Mouse (Mus musculus): ENCODE results near the gene Abcb1b. TPM values are rescaled to one million over a fixed set of nuclear protein-coding genes. Genes with fewer than 3 reads are reported as not detected.

The Abcb1b gene
- total and polyA plus RNA-seq, 2 experiments: 0.23 to 1.1 TPM

GRCm38 (mm10) chr5:8893300-8894103 is 95.6 kb downstream of the Abcb1b start, which contains the start of gene Abcb4:
Abcb4 (plus strand) TSS chr5:8893717.
- peak within 1 kb of the TSS; percentile 95 for H3K4me3 ChIP-seq (ENCODE audit: insufficient read depth, low read depth, low read length)
- H3K36me3 ChIP-seq (ENCODE audit: control insufficient read depth, insufficient read depth, low read length): peaks cover 7% of the 10 kb centered on the region
- peak within 1 kb of the TSS; percentile 98 for H3K9ac ChIP-seq (ENCODE audit: low read depth, low read length)
- H3K79me2 ChIP-seq (ENCODE audit: control insufficient read depth, insufficient read depth, low read length): peaks cover 7% of the 10 kb centered on the region; the same call in 1 of the 2 replicates
- peak; percentile 64 for DNase-seq (ENCODE audit: extremely low read depth, low read depth, low spot score)
- peaks cover 10% of the 10 kb centered on the region; the same call in 1 of the 2 replicates for H3K4me1 ChIP-seq (ENCODE audit: control insufficient read depth, insufficient read depth, low read length)
- H3K27ac ChIP-seq (replicated peaks; ENCODE audit: insufficient read depth, low read depth, low read length): peak within 1 kb of the TSS; percentile 99
- no peaks in the 10 kb centered on the region for H3K27me3 ChIP-seq (ENCODE audit: control insufficient read depth, insufficient read depth, low read length)
- WGBS: 1% methylated on average over 65 of the region's 65 CpGs
- TF ChIP-seq POLR2A (IDR thresholded peaks at IDR 0.05; ENCODE audit: extremely low read depth, insufficient read depth, low read length) (peak; percentile 88), CTCF (IDR thresholded peaks at IDR 0.05; ENCODE audit: low read depth, low read length) (peak; percentile 51)

- peak overlapping the region; percentile 98 for H3K9ac ChIP-seq (ENCODE audit: low read depth, low read length)
- 3% methylated on average over 15 of the region's 15 CpGs for WGBS
Observed at GRCm38 (mm10) chr5:8894104-8894425, 96.1 kb downstream of the Abcb1b start.

GRCm38 (mm10) chr5:8894641-8895490 is 96.9 kb downstream of the Abcb1b start:
- H3K4me3 ChIP-seq (ENCODE audit: insufficient read depth, low read depth, low read length): peak overlapping the region; percentile 95
- peak overlapping the region; percentile 99 for H3K27ac ChIP-seq (replicated peaks; ENCODE audit: insufficient read depth, low read depth, low read length)
- peaks cover 12% of the 10 kb centered on the region for H3K36me3 ChIP-seq (ENCODE audit: control insufficient read depth, insufficient read depth, low read length)
- H3K4me1 ChIP-seq (ENCODE audit: control insufficient read depth, insufficient read depth, low read length): peaks cover 14% of the 10 kb centered on the region; the same call in 1 of the 2 replicates
- DNase-seq (ENCODE audit: extremely low read depth, low read depth, low spot score): peak; percentile 50
- H3K79me2 ChIP-seq (ENCODE audit: control insufficient read depth, insufficient read depth, low read length): peaks cover 7% of the 10 kb centered on the region; the same call in 1 of the 2 replicates
- peak overlapping the region; percentile 98 for H3K9ac ChIP-seq (ENCODE audit: low read depth, low read length)
- no peaks in the 10 kb centered on the region for H3K27me3 ChIP-seq (ENCODE audit: control insufficient read depth, insufficient read depth, low read length)
- no peak for TF ChIP-seq CTCF (IDR thresholded peaks at IDR 0.05; ENCODE audit: low read depth, low read length)
- TF ChIP-seq POLR2A (IDR thresholded peaks at IDR 0.05; ENCODE audit: extremely low read depth, insufficient read depth, low read length): no peak
- WGBS: 26% methylated on average over 15 of the region's 15 CpGs

More at GRCm38 (mm10) chr5:8894104-8894425, 96.1 kb downstream of the Abcb1b start:
- peak; percentile 60 for DNase-seq (ENCODE audit: extremely low read depth, low read depth, low spot score)
- Histone ChIP-seq H3K4me1 (ENCODE audit: control insufficient read depth, insufficient read depth, low read length) (peaks cover 13% of the 10 kb centered on the region; the same call in 1 of the 2 replicates), H3K27me3 (ENCODE audit: control insufficient read depth, insufficient read depth, low read length) (no peaks in the 10 kb centered on the region), H3K4me3 (ENCODE audit: insufficient read depth, low read depth, low read length) (peak overlapping the region; percentile 95), H3K36me3 (ENCODE audit: control insufficient read depth, insufficient read depth, low read length) (peaks cover 9% of the 10 kb centered on the region), H3K79me2 (ENCODE audit: control insufficient read depth, insufficient read depth, low read length) (peaks cover 7% of the 10 kb centered on the region; the same call in 1 of the 2 replicates), H3K27ac (replicated peaks; ENCODE audit: insufficient read depth, low read depth, low read length) (peak overlapping the region; percentile 99)
- no peak for TF ChIP-seq CTCF (IDR thresholded peaks at IDR 0.05; ENCODE audit: low read depth, low read length)
- no peak for TF ChIP-seq POLR2A (IDR thresholded peaks at IDR 0.05; ENCODE audit: extremely low read depth, insufficient read depth, low read length)

GRCm38 (mm10) chr5:8896198-8896597 is 98.3 kb downstream of the Abcb1b start:
- Histone ChIP-seq H3K27ac (replicated peaks; ENCODE audit: insufficient read depth, low read depth, low read length) (no peak overlapping the region), H3K4me1 (ENCODE audit: control insufficient read depth, insufficient read depth, low read length) (peaks cover 21% of the 10 kb centered on the region; the same call in 1 of the 2 replicates), H3K36me3 (ENCODE audit: control insufficient read depth, insufficient read depth, low read length) (peaks cover 24% of the 10 kb centered on the region), H3K4me3 (ENCODE audit: insufficient read depth, low read depth, low read length) (no peak overlapping the region), H3K79me2 (ENCODE audit: control insufficient read depth, insufficient read depth, low read length) (peaks cover 9% of the 10 kb centered on the region; the same call in 1 of the 2 replicates), H3K9ac (ENCODE audit: low read depth, low read length) (no peak overlapping the region), H3K27me3 (ENCODE audit: control insufficient read depth, insufficient read depth, low read length) (no peaks in the 10 kb centered on the region)
- DNase-seq (ENCODE audit: extremely low read depth, low read depth, low spot score): peak; percentile 67
- WGBS: 80% methylated on average over 1 of the region's 1 CpGs
- TF ChIP-seq POLR2A (IDR thresholded peaks at IDR 0.05; ENCODE audit: extremely low read depth, insufficient read depth, low read length) (no peak), CTCF (IDR thresholded peaks at IDR 0.05; ENCODE audit: low read depth, low read length) (no peak)

GRCm38 (mm10) chr5:8898246-8898645 is 100.3 kb downstream of the Abcb1b start:
- H3K9ac ChIP-seq (ENCODE audit: low read depth, low read length): peak overlapping the region; percentile 1; the same call in 1 of the 2 replicates
- H3K27ac ChIP-seq (replicated peaks; ENCODE audit: insufficient read depth, low read depth, low read length): peak overlapping the region; percentile 61
- peak; percentile 83 for DNase-seq (ENCODE audit: extremely low read depth, low read depth, low spot score)
- H3K79me2 ChIP-seq (ENCODE audit: control insufficient read depth, insufficient read depth, low read length): peaks cover 9% of the 10 kb centered on the region; the same call in 1 of the 2 replicates
- TF ChIP-seq POLR2A (IDR thresholded peaks at IDR 0.05; ENCODE audit: extremely low read depth, insufficient read depth, low read length) (no peak), CTCF (IDR thresholded peaks at IDR 0.05; ENCODE audit: low read depth, low read length) (no peak)
- no peaks in the 10 kb centered on the region for H3K27me3 ChIP-seq (ENCODE audit: control insufficient read depth, insufficient read depth, low read length)
- H3K4me1 ChIP-seq (ENCODE audit: control insufficient read depth, insufficient read depth, low read length): peaks cover 26% of the 10 kb centered on the region; the same call in 1 of the 2 replicates
- 21% methylated on average over 3 of the region's 3 CpGs for WGBS
- H3K4me3 ChIP-seq (ENCODE audit: insufficient read depth, low read depth, low read length): no peak overlapping the region
- H3K36me3 ChIP-seq (ENCODE audit: control insufficient read depth, insufficient read depth, low read length): peaks cover 34% of the 10 kb centered on the region
